Mouse (Mus musculus): Measurements from ENCODE around the gene Il1rapl2.

DNA sequence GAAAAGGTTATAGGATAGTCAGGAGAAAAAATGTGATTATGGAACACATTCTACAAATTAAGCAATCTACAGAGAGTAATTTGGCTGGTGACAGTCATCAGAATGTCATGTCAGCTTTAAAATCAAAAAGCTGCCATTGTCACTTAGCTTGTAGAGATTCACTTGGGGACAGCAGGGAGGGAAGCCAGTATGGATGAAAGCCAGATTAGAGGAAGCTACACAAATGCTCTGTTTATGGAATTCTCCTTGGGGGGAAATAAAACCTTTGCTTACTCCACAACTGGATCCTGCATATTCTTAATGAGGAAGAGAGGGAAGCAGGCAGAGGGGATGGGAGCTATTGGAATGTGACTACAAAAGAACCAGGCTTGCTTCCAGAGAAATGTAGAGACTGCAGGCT, 1054.9 kb downstream of the Il1rapl2 start:
- no peak for TF ChIP-seq CTCF (IDR thresholded peaks at IDR 0.05; ENCODE audit: control insufficient read depth, insufficient read depth, insufficient replicate concordance, low read depth, low read length)
- no peak for TF ChIP-seq POLR2A (IDR thresholded peaks at IDR 0.05; ENCODE audit: control insufficient read depth, low read depth, low read length)
